Mouse (Mus musculus) neural tube, embryonic 12.5 days (tissue): ENCODE measurements around the gene Pabpc5. TPM values are rescaled to one million over a fixed set of nuclear protein-coding genes. Genes with fewer than 3 reads are reported as not detected.
A peak's percentile ranks its signal among the peaks of the same experiment; 100 is the strongest.

Experiments
- ATAC-seq: fragments of 200-750 bp; cut with Nextera tagmentation; 2 replicates; pipeline ENCODE4 v1.8.0; 2017; ENCODE audit warnings: low read depth, mild to moderate bottlenecking, moderate TSS enrichment, moderate library complexity; ENCODE audit not compliant: low FRiP score
- H3K27ac ChIP-seq: fragments of 300-500 bp; sonication (generic); 2 replicates; pipeline ENCODE4 v1.5.1; 2016
- H3K27me3 ChIP-seq: fragments of 300-500 bp; sonication (generic); replicated peaks from 2 replicates; pipeline ENCODE4 v1.6.1; 2016; ENCODE audit warnings: mild to moderate bottlenecking
- H3K36me3 ChIP-seq: fragments of 300-500 bp; sonication (generic); 2 replicates; pipeline ENCODE4 v1.6.1; 2016; ENCODE audit warnings: mild to moderate bottlenecking
- H3K4me1 ChIP-seq: fragments of 300-500 bp; sonication (generic); 2 replicates; pipeline ENCODE4 v1.6.1; 2016
- H3K4me2 ChIP-seq: fragments of 300-500 bp; sonication (generic); replicated peaks from 2 replicates; pipeline ENCODE4 v1.6.1; 2016; ENCODE audit warnings: mild to moderate bottlenecking
- H3K4me3 ChIP-seq: fragments of 300-500 bp; sonication (generic); 2 replicates; pipeline ENCODE4 v1.5.1; 2016
- H3K9ac ChIP-seq: fragments of 300-500 bp; sonication (generic); 2 replicates; pipeline ENCODE4 v1.6.1; 2016; ENCODE audit warnings: mild to moderate bottlenecking
- H3K9me3 ChIP-seq: fragments of 300-500 bp; sonication (generic); 2 replicates; pipeline ENCODE4 v1.6.1; 2016; ENCODE audit warnings: mild to moderate bottlenecking
- WGBS: fragments of 180-500 bp; shearing (Covaris S2); methylation state at CpG from one replicate; pipeline ENCODE4 v1.1.7; 2016; 5-methylcytosine and 5-hydroxymethylcytosine counted together
- polyA plus RNA-seq: library from polyadenylated mRNA; unstranded; fragments of >200 nt; fragmentation: Nextera tagmentation; extraction: Ambion mirVana; gene quantifications from 2 replicates; pipeline ENCODE4 v1.2.1, GENCODE M21; 2016

Pabpc5 gene
- 0.52 and 0.93 TPM in 2 replicates for polyA plus RNA-seq

- 6% methylated on average over 21 of the region's 21 CpGs for WGBS
- H3K4me2 ChIP-seq = peak within 1 kb of the TSS; percentile 52
- ATAC-seq = peak; percentile 97
Measured at GRCm38 (mm10) chrX:119927081-119927571, at the start of gene Pabpc5. Gene Pabpc5, plus strand, starts transcription at chrX:119927196.

GRCm38 (mm10) chrX:119886957-119887593, 39.9 kb upstream of the Pabpc5 start:
- no peak overlapping the region for H3K9ac ChIP-seq
- WGBS = 84% methylated on average over 3 of the region's 3 CpGs
- no peaks in the 10 kb centered on the region for H3K36me3 ChIP-seq
- no peak overlapping the region for H3K4me2 ChIP-seq
- no peaks in the 10 kb centered on the region for H3K9me3 ChIP-seq
- H3K4me1 ChIP-seq = no peaks in the 10 kb centered on the region
- H3K27me3 ChIP-seq = no peaks in the 10 kb centered on the region
- H3K27ac ChIP-seq = no peak overlapping the region
- ATAC-seq = no peak
- H3K4me3 ChIP-seq = no peak overlapping the region

More at GRCm38 (mm10) chrX:119927081-119927571, at the start of gene Pabpc5:
- Histone ChIP-seq H3K36me3 (no peaks in the 10 kb centered on the region), H3K27me3 (no peaks in the 10 kb centered on the region), H3K9me3 (no peaks in the 10 kb centered on the region), H3K27ac (no peak within 1 kb of the TSS; the same call in 1 of the 2 replicates), H3K4me1 (no peaks in the 10 kb centered on the region), H3K4me3 (peak within 1 kb of the TSS; percentile 34), H3K9ac (peak within 1 kb of the TSS; percentile 56)

GRCm38 (mm10) chrX:119888326-119888920, 38.6 kb upstream of the Pabpc5 start:
- Histone ChIP-seq H3K4me1 (no peaks in the 10 kb centered on the region), H3K27ac (no peak overlapping the region), H3K4me3 (no peak overlapping the region), H3K4me2 (no peak overlapping the region), H3K9me3 (no peaks in the 10 kb centered on the region), H3K27me3 (no peaks in the 10 kb centered on the region), H3K36me3 (no peaks in the 10 kb centered on the region), H3K9ac (no peak overlapping the region)
- no peak for ATAC-seq
- 86% methylated on average over 6 of the region's 6 CpGs for WGBS

GRCm38 (mm10) chrX:119927852-119928251, 856 bp downstream of the Pabpc5 start:
- H3K9ac ChIP-seq = no peak overlapping the region
- 0 out of 2 replicates have a peak overlapping the region, but pooled peaks have one; percentile 52 for H3K4me2 ChIP-seq
- ATAC-seq = peak; percentile 17
- H3K36me3 ChIP-seq = no peaks in the 10 kb centered on the region
- no peak overlapping the region for H3K27ac ChIP-seq
- no peaks in the 10 kb centered on the region for H3K4me1 ChIP-seq
- H3K9me3 ChIP-seq = no peaks in the 10 kb centered on the region
- H3K27me3 ChIP-seq = no peaks in the 10 kb centered on the region
- no peak overlapping the region for H3K4me3 ChIP-seq
- 71% methylated on average over 5 of the region's 5 CpGs for WGBS
